Mouse (Mus musculus): ENCODE results near the gene Smad6. TPM values are rescaled to one million over a fixed set of nuclear protein-coding genes. Genes with fewer than 3 reads are reported as not detected.

The Smad6 gene
- polyA plus RNA-seq, 1 experiment from 2014 or later = 1.9 TPM

- Histone ChIP-seq H3K9me3 (replicated peaks; ENCODE audit: control insufficient read depth, low read length) (no peaks in the 10 kb centered on the region), H3K27me3 (replicated peaks; ENCODE audit: control insufficient read depth, insufficient read depth, low read length) (no peaks in the 10 kb centered on the region), H3K4me2 (ENCODE audit: low read length) (no peak overlapping the region), H3K4me3 (ENCODE audit: low read depth, low read length) (no peak overlapping the region), H3K27ac (ENCODE audit: low read depth, low read length) (no peak overlapping the region), H3K36me3 (ENCODE audit: control insufficient read depth, insufficient read depth, low read length) (no peaks in the 10 kb centered on the region), H3K9ac (ENCODE audit: low read length) (no peak overlapping the region), H3K4me1 (ENCODE audit: control insufficient read depth, insufficient read depth, low read length) (0 out of 2 replicates have a peak, but pooled peaks cover 5% of the 10 kb centered on the region)
- ATAC-seq (no peak), DNase-seq (ENCODE audit: low spot score) (peak; percentile 79)
- WGBS = 16% methylated on average over 5 of the region's 5 CpGs
Measured at GRCm38 (mm10) chr9:63909618-63910017, 112.2 kb downstream of the Smad6 start.

- Histone ChIP-seq H3K36me3 (ENCODE audit: control insufficient read depth, insufficient read depth, low read length) (no peaks in the 10 kb centered on the region), H3K9ac (ENCODE audit: low read length) (no peak overlapping the region), H3K9me3 (replicated peaks; ENCODE audit: control insufficient read depth, low read length) (no peaks in the 10 kb centered on the region), H3K27me3 (replicated peaks; ENCODE audit: control insufficient read depth, insufficient read depth, low read length) (no peaks in the 10 kb centered on the region), H3K4me3 (ENCODE audit: low read depth, low read length) (no peak overlapping the region), H3K4me1 (ENCODE audit: control insufficient read depth, insufficient read depth, low read length) (no peaks in the 10 kb centered on the region), H3K27ac (ENCODE audit: low read depth, low read length) (no peak overlapping the region), H3K4me2 (ENCODE audit: low read length) (no peak overlapping the region)
- WGBS = 83% methylated on average over 2 of the region's 2 CpGs
- ATAC-seq = no peak
- no peak for DNase-seq (ENCODE audit: low spot score)
Measured at GRCm38 (mm10) chr9:63904543-63904942, 117.3 kb downstream of the Smad6 start.

Other genes starting within 250 kb of the Smad6 start
- gene Lctl, start 95.1 kb upstream of the Smad6 start, polyA plus RNA-seq (2014; fragmentation: Nextera tagmentation; extraction: Ambion mirVana) = not detected in 2 replicates
- gene Zwilch, start 151.0 kb upstream of the Smad6 start, polyA plus RNA-seq (2014; fragmentation: Nextera tagmentation; extraction: Ambion mirVana) = 6.2 and 7.2 TPM in 2 replicates
- 868 and 950 TPM in 2 replicates for gene Rpl4, start 151.3 kb upstream of the Smad6 start, polyA plus RNA-seq (2014; fragmentation: Nextera tagmentation; extraction: Ambion mirVana)
- 21.3 and 24.3 TPM in 2 replicates for gene Snapc5, start 157.2 kb upstream of the Smad6 start, polyA plus RNA-seq (2014; fragmentation: Nextera tagmentation; extraction: Ambion mirVana)
- gene Uchl4, start 213.1 kb upstream of the Smad6 start, polyA plus RNA-seq (2014; fragmentation: Nextera tagmentation; extraction: Ambion mirVana) = 1.7 and 2.2 TPM in 2 replicates
- gene Map2k1, start 231.6 kb upstream of the Smad6 start, polyA plus RNA-seq (2014; fragmentation: Nextera tagmentation; extraction: Ambion mirVana) = 42.2 and 50.7 TPM in 2 replicates

Measured in forebrain, embryonic 14.5 days (tissue).